Mouse (Mus musculus) hindbrain, postnatal 0 days (tissue): ENCODE measurements at regions not wholly inside any gene's neighbourhood (a gene's known extent, or its start where the extent isn't known, plus 50 kb on each side); places are given as distances from the start of the nearest gene placed in this dataset.

Experiments used
- ATAC-seq: fragments of 200-750 bp; cut with Nextera tagmentation; 2 replicates; pipeline ENCODE4 v1.8.0; 2017; ENCODE audit warnings: mild to moderate bottlenecking, moderate TSS enrichment, moderate library complexity
- DNase-seq: peaks from one replicate; pipeline ENCODE4 v3.0.0-alpha.2; 2015; ENCODE audit warnings: low spot score
- H3K27ac ChIP-seq: fragments of 300-500 bp; sonication (generic); 2 replicates; pipeline ENCODE4 v1.5.1; 2014; ENCODE audit warnings: mild to moderate bottlenecking
- H3K27me3 ChIP-seq: fragments of 300-500 bp; sonication (generic); 2 replicates; pipeline ENCODE4 v1.6.1; 2014; ENCODE audit warnings: low read length, mixed read lengths; ENCODE audit not compliant: insufficient read depth
- H3K36me3 ChIP-seq: fragments of 300-500 bp; sonication (generic); 2 replicates; pipeline ENCODE4 v1.6.1; 2014; ENCODE audit warnings: low read length, mixed read lengths; ENCODE audit not compliant: insufficient read depth
- H3K4me1 ChIP-seq: fragments of 300-500 bp; sonication (generic); 2 replicates; pipeline ENCODE4 v1.6.1; 2014; ENCODE audit warnings: antibody characterized with exemption, low read length, mixed read lengths; ENCODE audit not compliant: insufficient read depth
- H3K4me2 ChIP-seq: fragments of 300-500 bp; sonication (generic); 2 replicates; pipeline ENCODE4 v1.6.1; 2014; ENCODE audit warnings: low read depth, mild to moderate bottlenecking, low read length, moderate library complexity, mixed read lengths
- H3K4me3 ChIP-seq: fragments of 300-500 bp; sonication (generic); 2 replicates; pipeline ENCODE4 v1.5.1; 2014; ENCODE audit warnings: low read length
- H3K9ac ChIP-seq: fragments of 300-500 bp; sonication (generic); replicated peaks from 2 replicates; pipeline ENCODE4 v1.6.1; 2014; ENCODE audit warnings: mild to moderate bottlenecking, low read length, moderate library complexity, mixed read lengths
- H3K9me3 ChIP-seq: fragments of 300-500 bp; sonication (generic); 2 replicates; pipeline ENCODE4 v1.6.1; 2016; ENCODE audit warnings: low read length, mixed read lengths
- CTCF ChIP-seq: IDR thresholded peaks from 2 replicates; pipeline ENCODE4 v1.5.1; 2016; ENCODE audit warnings: antibody characterized with exemption, control low read depth, low read depth
- WGBS: fragments of 180-500 bp; shearing (Covaris S2); extraction: QIAGEN DNeasy Blood & Tissue Kit; methylation state at CpG from one replicate; pipeline ENCODE4 v1.1.7; 2014; 5-methylcytosine and 5-hydroxymethylcytosine counted together

GRCm38 (mm10) chr16:87234199-87234598, 119.8 kb upstream of the N6amt1 start:
- no peaks in the 10 kb centered on the region for H3K9me3 ChIP-seq
- DNase-seq, result peak; percentile 55
- no peaks in the 10 kb centered on the region for H3K4me1 ChIP-seq
- no peaks in the 10 kb centered on the region for H3K36me3 ChIP-seq
- ATAC-seq, result peak; percentile 92
- H3K27me3 ChIP-seq, result no peaks in the 10 kb centered on the region
- no peak overlapping the region for H3K27ac ChIP-seq
- WGBS, result 33% methylated on average over 4 of the region's 4 CpGs
- no peak for TF ChIP-seq CTCF
- no peak overlapping the region for H3K4me2 ChIP-seq
- no peak overlapping the region for H3K9ac ChIP-seq
- no peak overlapping the region for H3K4me3 ChIP-seq

GRCm38 (mm10) chr16:87225595-87225994, 128.4 kb upstream of the N6amt1 start:
- H3K4me1 ChIP-seq, result no peaks in the 10 kb centered on the region
- ATAC-seq (no peak), DNase-seq (no peak)
- no peaks in the 10 kb centered on the region for H3K27me3 ChIP-seq
- no peaks in the 10 kb centered on the region for H3K9me3 ChIP-seq
- no peak overlapping the region for H3K27ac ChIP-seq
- TF ChIP-seq CTCF, result no peak
- no peak overlapping the region for H3K4me3 ChIP-seq
- no peak overlapping the region for H3K9ac ChIP-seq
- 89% methylated on average over 10 of the region's 10 CpGs for WGBS
- H3K36me3 ChIP-seq, result no peaks in the 10 kb centered on the region
- H3K4me2 ChIP-seq, result no peak overlapping the region

GRCm38 (mm10) chr16:87225085-87225484, 128.9 kb upstream of the N6amt1 start:
- Histone ChIP-seq H3K9ac (no peak overlapping the region), H3K27me3 (no peaks in the 10 kb centered on the region), H3K27ac (no peak overlapping the region), H3K4me1 (no peaks in the 10 kb centered on the region), H3K4me2 (no peak overlapping the region), H3K4me3 (no peak overlapping the region), H3K36me3 (no peaks in the 10 kb centered on the region), H3K9me3 (no peaks in the 10 kb centered on the region)
- DNase-seq (no peak), ATAC-seq (no peak)
- no peak for TF ChIP-seq CTCF
- 83% methylated on average over 8 of the region's 8 CpGs for WGBS

GRCm38 (mm10) chr16:87224024-87224423, 130.0 kb upstream of the N6amt1 start:
- Histone ChIP-seq H3K27me3 (no peaks in the 10 kb centered on the region), H3K27ac (no peak overlapping the region), H3K36me3 (no peaks in the 10 kb centered on the region), H3K9ac (no peak overlapping the region), H3K4me2 (no peak overlapping the region), H3K4me1 (no peaks in the 10 kb centered on the region), H3K9me3 (no peaks in the 10 kb centered on the region), H3K4me3 (no peak overlapping the region)
- whole genome bisulfite sequencing, result 90% methylated on average over 7 of the region's 7 CpGs
- ATAC-seq (no peak), DNase-seq (no peak)
- no peak for TF ChIP-seq CTCF

- H3K27ac ChIP-seq, result no peak overlapping the region
- no peaks in the 10 kb centered on the region for H3K4me1 ChIP-seq
- no peaks in the 10 kb centered on the region for H3K27me3 ChIP-seq
- DNase-seq (no peak), ATAC-seq (no peak)
- H3K4me3 ChIP-seq, result no peak overlapping the region
- H3K4me2 ChIP-seq, result no peak overlapping the region
- no peaks in the 10 kb centered on the region for H3K9me3 ChIP-seq
- H3K36me3 ChIP-seq, result no peaks in the 10 kb centered on the region
- 91% methylated on average over 5 of the region's 5 CpGs for WGBS
- no peak for TF ChIP-seq CTCF
- no peak overlapping the region for H3K9ac ChIP-seq
Measured at GRCm38 (mm10) chr16:87220611-87221010, 133.4 kb upstream of the N6amt1 start.

GRCm38 (mm10) chr16:87220201-87220600, 133.8 kb upstream of the N6amt1 start:
- H3K4me3 ChIP-seq, result no peak overlapping the region
- no peaks in the 10 kb centered on the region for H3K36me3 ChIP-seq
- H3K4me1 ChIP-seq, result no peaks in the 10 kb centered on the region
- TF ChIP-seq CTCF, result no peak
- H3K9ac ChIP-seq, result no peak overlapping the region
- H3K9me3 ChIP-seq, result no peaks in the 10 kb centered on the region
- DNase-seq (no peak), ATAC-seq (no peak)
- WGBS, result 72% methylated on average over 4 of the region's 4 CpGs
- no peak overlapping the region for H3K27ac ChIP-seq
- H3K27me3 ChIP-seq, result no peaks in the 10 kb centered on the region
- no peak overlapping the region for H3K4me2 ChIP-seq

- DNase-seq (no peak), ATAC-seq (no peak)
- no peaks in the 10 kb centered on the region for H3K27me3 ChIP-seq
- H3K36me3 ChIP-seq, result no peaks in the 10 kb centered on the region
- no peak overlapping the region for H3K4me2 ChIP-seq
- no peak for TF ChIP-seq CTCF
- no peaks in the 10 kb centered on the region for H3K9me3 ChIP-seq
- 52% methylated on average over 1 of the region's 1 CpGs for WGBS
- H3K27ac ChIP-seq, result no peak overlapping the region
- no peak overlapping the region for H3K9ac ChIP-seq
- H3K4me1 ChIP-seq, result no peaks in the 10 kb centered on the region
- H3K4me3 ChIP-seq, result no peak overlapping the region
Measured at GRCm38 (mm10) chr16:87207875-87208274, 146.1 kb upstream of the N6amt1 start.

- Histone ChIP-seq H3K36me3 (no peaks in the 10 kb centered on the region), H3K9ac (no peak overlapping the region), H3K4me1 (no peaks in the 10 kb centered on the region), H3K9me3 (no peaks in the 10 kb centered on the region), H3K27me3 (no peaks in the 10 kb centered on the region), H3K4me2 (no peak overlapping the region), H3K27ac (no peak overlapping the region), H3K4me3 (no peak overlapping the region)
- 91% methylated on average over 4 of the region's 4 CpGs for WGBS
- ATAC-seq (no peak), DNase-seq (no peak)
- no peak for TF ChIP-seq CTCF
Measured at GRCm38 (mm10) chr16:87190471-87190870, 163.5 kb upstream of the N6amt1 start.
